Mouse (Mus musculus): ENCODE data around the gene Gtf2h2. TPM values are rescaled to one million over a fixed set of nuclear protein-coding genes. Genes with fewer than 3 reads are reported as not detected.
A peak's percentile ranks its signal among the peaks of the same experiment; 100 is the strongest.

Gtf2h2 gene
- polyA plus RNA-seq (2012; rRNA removed) = 4.3 and 9.1 TPM in 2 replicates

- TF ChIP-seq POLR2A (IDR thresholded peaks at IDR 0.05; ENCODE audit: low read depth, low read length) (no peak), CTCF (IDR thresholded peaks at IDR 0.05; ENCODE audit: extremely low read depth, insufficient read length, insufficient replicate concordance, low read depth, low read length) (peak; percentile 96)
- peaks cover 5% of the 10 kb centered on the region for H3K4me1 ChIP-seq (ENCODE audit: control insufficient read depth, insufficient read depth, insufficient read length, low read length)
- peaks cover 14% of the 10 kb centered on the region for H3K36me3 ChIP-seq (ENCODE audit: control insufficient read depth, insufficient read depth, low read length)
- H3K4me3 ChIP-seq (ENCODE audit: low read depth, low read length) = peak within 1 kb of the TSS; percentile 97
- WGBS = under 1% methylated on average over 51 of the region's 51 CpGs
- no peaks in the 10 kb centered on the region for H3K27me3 ChIP-seq (ENCODE audit: control insufficient read depth, insufficient read depth, low read length)
- peak within 1 kb of the TSS; percentile 56; the same call in 1 of the 2 replicates for H3K27ac ChIP-seq (ENCODE audit: insufficient read depth, low read depth, low read length)
These were observed at the start of gene Gtf2h2 for GRCm38 (mm10) chr13:100492061-100492787. Gtf2h2 (minus strand) TSS chr13:100492579.

GRCm38 (mm10) chr13:100536149-100536548, 43.8 kb upstream of the Gtf2h2 start:
- H3K27ac ChIP-seq (ENCODE audit: insufficient read depth, low read depth, low read length) = peak overlapping the region; percentile 30; the same call in 1 of the 2 replicates
- H3K4me3 ChIP-seq (ENCODE audit: low read depth, low read length) = no peak overlapping the region
- 46% methylated on average over 3 of the region's 3 CpGs for WGBS
- H3K36me3 ChIP-seq (ENCODE audit: control insufficient read depth, insufficient read depth, low read length) = peaks cover 25% of the 10 kb centered on the region
- no peaks in the 10 kb centered on the region for H3K27me3 ChIP-seq (ENCODE audit: control insufficient read depth, insufficient read depth, low read length)
- peaks cover 12% of the 10 kb centered on the region; the same call in 1 of the 2 replicates for H3K4me1 ChIP-seq (ENCODE audit: control insufficient read depth, insufficient read depth, insufficient read length, low read length)
- no peak for TF ChIP-seq CTCF (IDR thresholded peaks at IDR 0.05; ENCODE audit: extremely low read depth, insufficient read length, insufficient replicate concordance, low read depth, low read length)
- TF ChIP-seq POLR2A (IDR thresholded peaks at IDR 0.05; ENCODE audit: low read depth, low read length) = no peak

DNA sequence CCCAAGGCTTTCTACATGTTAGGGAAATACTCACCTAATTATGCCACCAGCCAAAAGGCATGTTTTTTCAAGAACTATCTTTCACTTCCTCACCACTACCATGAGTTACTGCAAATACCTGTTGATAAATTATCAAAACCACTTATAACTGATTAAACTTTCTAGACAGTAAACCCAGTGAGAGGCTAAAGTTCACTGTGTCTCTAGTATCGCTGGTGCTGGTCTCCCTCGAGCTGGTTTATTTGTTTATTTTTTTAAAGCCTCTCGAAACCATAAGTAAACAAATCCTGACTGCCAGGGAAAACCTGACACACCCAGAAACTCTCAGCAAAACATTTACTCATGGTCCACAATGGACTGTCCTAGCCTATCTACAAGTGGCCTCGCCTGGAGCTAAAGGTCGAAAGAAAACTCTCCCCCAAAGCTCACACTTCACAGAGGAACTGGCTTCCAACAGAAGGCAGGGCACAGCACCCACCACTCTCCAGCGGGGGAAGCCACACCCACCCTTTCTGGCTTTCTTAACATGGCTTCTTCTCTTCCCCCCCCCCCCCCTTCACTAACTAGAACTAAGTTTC, 40.5 kb upstream of the Gtf2h2 start:
- Histone ChIP-seq H3K36me3 (ENCODE audit: control insufficient read depth, insufficient read depth, low read length) (peaks cover 24% of the 10 kb centered on the region), H3K4me3 (ENCODE audit: low read depth, low read length) (no peak overlapping the region), H3K4me1 (ENCODE audit: control insufficient read depth, insufficient read depth, insufficient read length, low read length) (peaks cover 12% of the 10 kb centered on the region; the same call in 1 of the 2 replicates), H3K27me3 (ENCODE audit: control insufficient read depth, insufficient read depth, low read length) (no peaks in the 10 kb centered on the region), H3K27ac (ENCODE audit: insufficient read depth, low read depth, low read length) (peak overlapping the region; percentile 97)
- 10% methylated on average over 6 of the region's 6 CpGs for WGBS
- TF ChIP-seq POLR2A (IDR thresholded peaks at IDR 0.05; ENCODE audit: low read depth, low read length) (no peak), CTCF (IDR thresholded peaks at IDR 0.05; ENCODE audit: extremely low read depth, insufficient read length, insufficient replicate concordance, low read depth, low read length) (no peak)

DNA sequence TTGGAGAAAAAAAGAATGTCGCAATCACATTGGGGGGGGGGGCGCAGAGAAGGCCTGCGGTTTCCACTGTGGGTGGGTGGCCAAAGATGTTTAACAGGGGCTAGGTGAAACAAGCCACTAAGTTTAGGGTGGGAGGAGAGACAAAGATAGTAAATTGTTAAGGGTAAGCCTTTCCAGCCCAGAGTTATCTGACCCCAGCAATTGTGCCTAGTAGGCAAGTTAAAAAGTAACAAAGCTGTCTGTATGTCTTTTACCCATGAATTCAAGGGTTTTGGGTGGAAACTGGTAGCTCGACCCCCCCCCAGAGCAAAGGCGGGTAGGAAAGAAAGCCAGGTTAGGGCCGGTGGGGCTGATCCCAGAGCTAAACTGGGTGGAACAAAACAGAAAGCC, 34.3 kb upstream of the Gtf2h2 start:
- TF ChIP-seq POLR2A (IDR thresholded peaks at IDR 0.05; ENCODE audit: low read depth, low read length) = no peak
- H3K27ac ChIP-seq (ENCODE audit: insufficient read depth, low read depth, low read length) = no peak overlapping the region
- peaks cover 32% of the 10 kb centered on the region for H3K36me3 ChIP-seq (ENCODE audit: control insufficient read depth, insufficient read depth, low read length)
- H3K27me3 ChIP-seq (ENCODE audit: control insufficient read depth, insufficient read depth, low read length) = no peaks in the 10 kb centered on the region
- 76% methylated on average over 6 of the region's 6 CpGs for WGBS
- peaks cover 18% of the 10 kb centered on the region for H3K4me1 ChIP-seq (ENCODE audit: control insufficient read depth, insufficient read depth, insufficient read length, low read length)
- H3K4me3 ChIP-seq (ENCODE audit: low read depth, low read length) = no peak overlapping the region

GRCm38 (mm10) chr13:100525935-100526648, 33.7 kb upstream of the Gtf2h2 start:
- H3K36me3 ChIP-seq (ENCODE audit: control insufficient read depth, insufficient read depth, low read length) = peaks cover 32% of the 10 kb centered on the region
- no peaks in the 10 kb centered on the region for H3K27me3 ChIP-seq (ENCODE audit: control insufficient read depth, insufficient read depth, low read length)
- no peak overlapping the region for H3K27ac ChIP-seq (ENCODE audit: insufficient read depth, low read depth, low read length)
- peaks cover 23% of the 10 kb centered on the region for H3K4me1 ChIP-seq (ENCODE audit: control insufficient read depth, insufficient read depth, insufficient read length, low read length)
- WGBS = 78% methylated on average over 6 of the region's 6 CpGs
- H3K4me3 ChIP-seq (ENCODE audit: low read depth, low read length) = no peak overlapping the region
- no peak for TF ChIP-seq POLR2A (IDR thresholded peaks at IDR 0.05; ENCODE audit: low read depth, low read length)

DNA sequence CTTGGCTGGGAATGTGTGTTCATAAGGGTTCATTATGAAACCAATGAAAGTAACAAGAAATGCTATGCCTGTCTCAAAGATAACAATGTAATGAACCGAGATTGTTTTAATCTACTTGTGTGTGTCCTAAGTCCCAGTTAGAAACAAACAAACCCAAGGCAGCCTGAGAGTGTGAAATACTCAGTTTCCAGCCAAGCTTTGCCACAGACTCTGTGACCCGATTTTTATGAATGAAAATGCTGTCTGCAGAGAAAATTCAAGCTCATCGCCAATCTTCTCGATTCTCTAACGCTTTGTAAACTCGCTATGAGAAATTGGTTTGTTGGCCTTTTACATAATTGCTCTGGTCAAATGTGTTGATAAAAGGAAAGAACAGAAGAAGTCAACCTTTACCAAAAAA, 32.5 kb upstream of the Gtf2h2 start:
- TF ChIP-seq CTCF (IDR thresholded peaks at IDR 0.05; ENCODE audit: extremely low read depth, insufficient read length, insufficient replicate concordance, low read depth, low read length) (no peak), POLR2A (IDR thresholded peaks at IDR 0.05; ENCODE audit: low read depth, low read length) (no peak)
- 76% methylated on average over 6 of the region's 6 CpGs for WGBS
- no peak overlapping the region for H3K27ac ChIP-seq (ENCODE audit: insufficient read depth, low read depth, low read length)
- peaks cover 25% of the 10 kb centered on the region for H3K4me1 ChIP-seq (ENCODE audit: control insufficient read depth, insufficient read depth, insufficient read length, low read length)
- no peaks in the 10 kb centered on the region for H3K27me3 ChIP-seq (ENCODE audit: control insufficient read depth, insufficient read depth, low read length)
- peaks cover 28% of the 10 kb centered on the region for H3K36me3 ChIP-seq (ENCODE audit: control insufficient read depth, insufficient read depth, low read length)
- H3K4me3 ChIP-seq (ENCODE audit: low read depth, low read length) = no peak overlapping the region

DNA sequence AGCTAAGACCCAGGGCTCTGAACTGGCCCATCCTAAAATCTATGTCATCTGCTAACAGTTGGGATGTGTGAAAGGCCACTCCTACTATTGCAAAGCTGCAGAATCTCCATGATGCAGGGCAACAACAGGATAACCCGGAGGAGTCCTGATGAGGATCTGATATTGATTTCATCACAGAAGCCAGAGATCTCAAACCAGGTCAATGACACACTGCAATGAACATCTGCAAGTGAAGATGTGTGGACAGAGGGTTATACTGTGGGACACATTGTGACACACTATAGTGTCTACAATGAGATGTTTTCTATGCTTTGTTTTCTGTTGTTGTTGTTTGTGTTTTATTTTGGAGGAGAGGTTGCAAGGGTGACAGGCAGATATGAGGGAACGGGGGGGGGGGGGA, 31.3 kb upstream of the Gtf2h2 start:
- Histone ChIP-seq H3K36me3 (ENCODE audit: control insufficient read depth, insufficient read depth, low read length) (peaks cover 21% of the 10 kb centered on the region), H3K27ac (ENCODE audit: insufficient read depth, low read depth, low read length) (no peak overlapping the region), H3K27me3 (ENCODE audit: control insufficient read depth, insufficient read depth, low read length) (no peaks in the 10 kb centered on the region), H3K4me1 (ENCODE audit: control insufficient read depth, insufficient read depth, insufficient read length, low read length) (peaks cover 35% of the 10 kb centered on the region), H3K4me3 (ENCODE audit: low read depth, low read length) (no peak overlapping the region)
- no peak for TF ChIP-seq CTCF (IDR thresholded peaks at IDR 0.05; ENCODE audit: extremely low read depth, insufficient read length, insufficient replicate concordance, low read depth, low read length)
- no peak for TF ChIP-seq POLR2A (IDR thresholded peaks at IDR 0.05; ENCODE audit: low read depth, low read length)
- WGBS = 72% methylated on average over 2 of the region's 2 CpGs

All from small intestine, adult 2 months (tissue).